Mouse (Mus musculus): ENCODE results near the gene D330045A20Rik.
A peak's percentile ranks its signal among the peaks of the same experiment; 100 is the strongest.
"Not testable (repeated sequence)": the region's sequence is repeated elsewhere in the genome, so short reads cannot be mapped to it uniquely, and the experiment has no call there.

Gene D330045A20Rik

DNA sequence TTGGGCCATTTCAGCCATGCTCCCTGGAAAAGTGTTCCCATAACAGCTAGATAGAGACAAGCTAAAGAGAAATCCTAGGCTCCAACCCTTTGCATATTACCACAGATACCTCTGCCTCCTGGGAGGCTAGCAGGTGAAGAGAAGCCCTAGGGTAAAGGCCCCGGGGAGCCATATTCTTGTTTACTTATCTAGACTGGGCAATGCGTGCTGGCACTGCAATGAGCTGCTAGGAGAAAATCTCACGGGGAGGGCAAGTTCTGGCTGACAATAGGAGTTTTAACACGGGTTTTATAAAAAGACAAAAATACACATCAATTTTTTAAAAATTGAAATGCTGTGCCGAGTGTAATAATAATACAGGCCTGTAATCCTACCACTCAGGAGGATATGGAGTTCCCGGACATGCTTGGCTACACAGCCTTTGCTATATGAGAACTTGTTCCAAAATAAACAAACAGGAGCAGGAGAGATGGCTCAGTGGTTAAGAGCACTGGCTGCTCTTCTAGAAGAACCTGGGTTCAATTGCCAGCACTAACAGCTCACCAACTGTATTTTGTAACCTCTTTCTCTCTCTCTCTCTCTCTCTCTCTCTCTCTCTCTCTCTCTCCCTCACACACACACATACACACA, 98.6 kb downstream of the D330045A20Rik start:
- DNase-seq: no peak

DNA sequence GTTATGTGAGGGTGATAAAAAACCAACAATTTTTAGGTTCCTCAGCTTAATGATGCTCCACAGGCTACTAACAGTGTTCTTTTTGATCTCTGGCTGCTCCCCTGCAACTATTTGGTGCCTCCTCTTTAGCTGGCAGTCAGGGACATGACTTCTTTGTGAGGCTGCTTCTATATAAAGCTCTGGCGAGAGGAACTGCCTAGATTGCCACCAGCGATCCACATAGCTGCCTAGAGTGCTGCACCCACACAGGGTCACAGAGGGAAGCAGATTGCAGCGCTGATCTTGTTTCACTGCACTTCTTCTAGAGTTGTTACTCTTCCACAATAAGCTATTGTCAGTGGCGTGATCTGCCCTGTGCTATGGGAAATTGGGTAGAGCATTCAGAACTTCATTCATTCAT, 103.4 kb downstream of the D330045A20Rik start:
- peak; percentile 10 for DNase-seq

GRCm38 (mm10) chrX:139586676-139587075, 106.5 kb downstream of the D330045A20Rik start:
- DNase-seq: not testable (repeated sequence)

GRCm38 (mm10) chrX:139596404-139596803, 116.2 kb downstream of the D330045A20Rik start:
- no peak for DNase-seq

All from layer of hippocampus, adult 9-11 months (tissue).